Mouse (Mus musculus) heart, embryonic 14.5 days (tissue): ENCODE measurements at regions not wholly inside any gene's neighbourhood (a gene's known extent, or its start where the extent isn't known, plus 50 kb on each side); places are given as distances from the start of the nearest gene placed in this dataset.

Source experiments
- ATAC-seq: fragments of 200-750 bp; cut with Nextera tagmentation; 2 replicates; pipeline ENCODE4 v1.8.0; 2017; ENCODE audit warnings: low read depth, moderate TSS enrichment; ENCODE audit not compliant: insufficient number of reproducible peaks, insufficient read depth, low FRiP score
- H3K27ac ChIP-seq, 2 experiments: fragments of 200-500 bp in 1 of 2; fragments of 300-500 bp in 1 of 2; sonication (generic) in 1 of 2; replicated peaks in 1 of 2; 2 replicates each; pipeline ENCODE4 v1.5.1; 2012 to 2014; ENCODE audit warnings: low read depth in 2 of 2, low read length in 2 of 2, control low read depth in 1 of 2, mild to moderate bottlenecking in 1 of 2, mixed read lengths in 1 of 2; ENCODE audit not compliant: control insufficient read depth in 1 of 2, insufficient read depth in 1 of 2
- H3K27me3 ChIP-seq: fragments of 300-500 bp; sonication (generic); 2 replicates; pipeline ENCODE4 v1.6.1; 2014; ENCODE audit warnings: mild to moderate bottlenecking, low read length, control low read depth; ENCODE audit not compliant: control insufficient read depth, insufficient read depth
- H3K36me3 ChIP-seq: fragments of 300-500 bp; sonication (generic); 2 replicates; pipeline ENCODE4 v1.6.1; 2014; ENCODE audit warnings: mild to moderate bottlenecking, control low read depth, low read length, mixed read lengths; ENCODE audit not compliant: control insufficient read depth, insufficient read depth
- H3K4me1 ChIP-seq, 2 experiments: fragments of 200-500 bp in 1 of 2; fragments of 300-500 bp in 1 of 2; sonication (generic) in 1 of 2; 2 replicates each; pipeline ENCODE4 v1.6.1; 2012 to 2014; ENCODE audit warnings: low read length in 2 of 2, control low read depth in 1 of 2, mixed read lengths in 1 of 2; ENCODE audit not compliant: control insufficient read depth in 2 of 2, insufficient read depth in 2 of 2
- H3K4me2 ChIP-seq: fragments of 300-500 bp; sonication (generic); 2 replicates; pipeline ENCODE4 v1.6.1; 2014; ENCODE audit warnings: mild to moderate bottlenecking, low read length
- H3K4me3 ChIP-seq, 2 experiments: fragments of 200-500 bp in 1 of 2; fragments of 300-500 bp in 1 of 2; sonication (generic) in 1 of 2; 2 replicates each; pipeline ENCODE4 v1.5.1; 2012 to 2014; ENCODE audit warnings: low read length in 2 of 2, mild to moderate bottlenecking in 2 of 2, control low read depth in 1 of 2, low read depth in 1 of 2, moderate library complexity in 1 of 2; ENCODE audit not compliant: control insufficient read depth in 1 of 2, insufficient read depth in 1 of 2
- H3K9ac ChIP-seq: fragments of 300-500 bp; sonication (generic); 2 replicates; pipeline ENCODE4 v1.6.1; 2014; ENCODE audit warnings: mild to moderate bottlenecking, low read length
- H3K9me3 ChIP-seq: fragments of 300-500 bp; sonication (generic); 2 replicates; pipeline ENCODE4 v1.6.1; 2016; ENCODE audit warnings: low read length, control low read depth; ENCODE audit not compliant: control insufficient read depth
- WGBS: fragments of 180-500 bp; shearing (Covaris S2); extraction: QIAGEN DNeasy Blood & Tissue Kit; methylation state at CpG from one replicate; pipeline ENCODE4 v1.1.7; 2014; 5-methylcytosine and 5-hydroxymethylcytosine counted together

GRCm38 (mm10) chr9:120739199-120739952 is 168.1 kb downstream of the Rpl14 start:
- Histone ChIP-seq H3K4me1 (peaks cover 32 to 47% of the 10 kb centered on the region in 2 experiments), H3K9me3 (no peaks in the 10 kb centered on the region), H3K9ac (peak overlapping the region; percentile 28; the same call in 1 of the 2 replicates), H3K27ac (peak overlapping the region; percentile 74 to 88), H3K36me3 (no peaks in the 10 kb centered on the region), H3K4me2 (no peak overlapping the region), H3K4me3 (no peak overlapping the region), H3K27me3 (no peaks in the 10 kb centered on the region)
- WGBS: 36% methylated on average over 14 of the region's 14 CpGs
- peak; percentile 73 for ATAC-seq

GRCm38 (mm10) chr9:120739953-120740524 is 168.8 kb downstream of the Rpl14 start:
- Histone ChIP-seq H3K4me1 (peaks cover 28 to 41% of the 10 kb centered on the region in 2 experiments), H3K9ac (peak overlapping the region; percentile 28; the same call in 1 of the 2 replicates), H3K27me3 (no peaks in the 10 kb centered on the region), H3K4me2 (no peak overlapping the region), H3K9me3 (no peaks in the 10 kb centered on the region), H3K4me3 (no peak overlapping the region), H3K36me3 (no peaks in the 10 kb centered on the region), H3K27ac (peak overlapping the region; percentile 74 to 88)
- ATAC-seq: no peak
- 20% methylated on average over 6 of the region's 6 CpGs for WGBS

GRCm38 (mm10) chr9:120741521-120741920 is 170.3 kb downstream of the Rpl14 start:
- Histone ChIP-seq H3K4me1 (peaks cover 22 to 31% of the 10 kb centered on the region in 2 experiments), H3K36me3 (no peaks in the 10 kb centered on the region), H3K27me3 (no peaks in the 10 kb centered on the region), H3K9me3 (no peaks in the 10 kb centered on the region), H3K4me2 (no peak overlapping the region), H3K4me3 (no peak overlapping the region), H3K27ac (no peak overlapping the region), H3K9ac (no peak overlapping the region)
- no peak for ATAC-seq
- 78% methylated on average over 2 of the region's 2 CpGs for WGBS

- Histone ChIP-seq H3K27me3 (no peaks in the 10 kb centered on the region), H3K4me3 (no peak overlapping the region), H3K9ac (no peak overlapping the region), H3K9me3 (no peaks in the 10 kb centered on the region), H3K4me2 (no peak overlapping the region), H3K36me3 (no peaks in the 10 kb centered on the region), H3K27ac (no peak overlapping the region), H3K4me1 (peaks cover 18 to 28% of the 10 kb centered on the region in 2 experiments)
- 70% methylated on average over 9 of the region's 9 CpGs for WGBS
- no peak for ATAC-seq
Measured at GRCm38 (mm10) chr9:120743455-120743854, 172.2 kb downstream of the Rpl14 start.

- H3K4me2 ChIP-seq: no peak overlapping the region
- H3K9me3 ChIP-seq: peaks cover 5% of the 10 kb centered on the region; the same call in 1 of the 2 replicates
- 88% methylated on average over 6 of the region's 6 CpGs for WGBS
- H3K4me1 ChIP-seq: peaks cover 3 to 7% of the 10 kb centered on the region in 2 experiments; a peak in 2 of 4 replicates
- H3K4me3 ChIP-seq: no peak overlapping the region
- H3K27me3 ChIP-seq: no peaks in the 10 kb centered on the region
- no peak for ATAC-seq
- no peak overlapping the region for H3K27ac ChIP-seq
- no peaks in the 10 kb centered on the region for H3K36me3 ChIP-seq
- H3K9ac ChIP-seq: no peak overlapping the region
Measured at GRCm38 (mm10) chr9:120745674-120746073, 174.4 kb downstream of the Rpl14 start.

GRCm38 (mm10) chr9:120750820-120751219 is 178.2 kb upstream of the Ctnnb1 start:
- Histone ChIP-seq H3K27me3 (no peaks in the 10 kb centered on the region), H3K9me3 (peaks cover 5% of the 10 kb centered on the region; the same call in 1 of the 2 replicates), H3K4me3 (no peak overlapping the region), H3K4me2 (no peak overlapping the region), H3K27ac (no peak overlapping the region), H3K4me1 (peaks cover 5% of the 10 kb centered on the region in 2 experiments; a peak in 3 of 4 replicates), H3K9ac (no peak overlapping the region), H3K36me3 (no peaks in the 10 kb centered on the region)
- ATAC-seq: no peak
- 86% methylated on average over 4 of the region's 4 CpGs for WGBS

GRCm38 (mm10) chr9:120751686-120752484 is 177.1 kb upstream of the Ctnnb1 start:
- Histone ChIP-seq H3K9me3 (peaks cover 5% of the 10 kb centered on the region; the same call in 1 of the 2 replicates), H3K4me2 (no peak overlapping the region), H3K27ac (no peak overlapping the region), H3K4me1 (peaks cover 5% of the 10 kb centered on the region in 2 experiments; a peak in 3 of 4 replicates), H3K9ac (no peak overlapping the region), H3K36me3 (no peaks in the 10 kb centered on the region), H3K27me3 (no peaks in the 10 kb centered on the region), H3K4me3 (no peak overlapping the region)
- 73% methylated on average over 5 of the region's 5 CpGs for WGBS
- no peak for ATAC-seq
